Mouse (Mus musculus): ENCODE results near the gene Yif1a. TPM values are rescaled to one million over a fixed set of nuclear protein-coding genes. Genes with fewer than 3 reads are reported as not detected.

Gene Yif1a
- total RNA-seq (2015; ENCODE audit: low replicate concordance): 6.3 and 7.1 TPM in 2 replicates
- 1.9 and 2.5 TPM in 2 replicates for total RNA-seq (2017; ENCODE audit: low replicate concordance)

DNA sequence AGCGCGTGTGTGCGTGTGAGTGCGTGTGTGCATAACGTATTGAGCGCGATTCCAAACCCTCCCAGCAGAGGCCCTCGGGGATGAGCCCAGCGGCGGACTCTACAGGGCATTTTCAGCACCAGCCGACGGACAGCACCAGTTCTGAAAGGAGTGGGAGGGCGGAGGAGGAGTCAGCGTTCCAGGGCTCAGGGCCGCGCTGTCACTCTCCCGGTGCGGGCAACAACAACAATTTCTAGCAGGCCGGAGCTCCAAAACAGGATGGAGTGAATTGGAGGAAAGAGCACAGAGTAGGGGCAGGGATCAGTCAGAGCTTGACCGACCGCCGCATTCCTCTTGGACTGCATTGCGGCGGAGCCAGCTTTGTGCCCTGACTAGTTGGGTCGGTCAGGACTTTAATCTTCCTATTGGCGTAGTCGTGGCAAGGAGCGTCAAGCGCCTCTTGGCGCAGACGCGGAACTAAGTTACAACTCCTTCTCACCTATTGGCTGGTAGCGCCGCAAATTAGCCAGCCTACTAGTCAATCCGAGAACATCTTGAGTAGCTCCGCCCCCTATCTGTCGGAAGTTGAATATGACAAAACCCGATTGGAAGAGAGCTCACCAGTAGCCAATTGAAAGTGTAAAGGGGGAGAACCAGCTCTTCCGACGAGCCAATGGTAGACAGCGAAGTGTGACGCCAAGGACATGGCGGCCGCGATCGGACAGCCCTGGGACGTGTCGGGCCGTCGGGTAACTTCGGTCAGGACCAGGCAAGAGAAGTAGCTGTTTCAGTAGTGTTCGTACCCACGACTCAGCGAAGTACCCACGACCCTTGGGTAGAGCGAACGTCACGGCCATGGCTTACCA lies at the start of gene Yif1a:
Gene Yif1a, plus strand, starts transcription at position 655 of the 845 bp plus-strand sequence.
- peak; percentile 88 for ATAC-seq (replicated peaks; ENCODE audit: low FRiP score, poor library complexity, severe bottlenecking)

DNA sequence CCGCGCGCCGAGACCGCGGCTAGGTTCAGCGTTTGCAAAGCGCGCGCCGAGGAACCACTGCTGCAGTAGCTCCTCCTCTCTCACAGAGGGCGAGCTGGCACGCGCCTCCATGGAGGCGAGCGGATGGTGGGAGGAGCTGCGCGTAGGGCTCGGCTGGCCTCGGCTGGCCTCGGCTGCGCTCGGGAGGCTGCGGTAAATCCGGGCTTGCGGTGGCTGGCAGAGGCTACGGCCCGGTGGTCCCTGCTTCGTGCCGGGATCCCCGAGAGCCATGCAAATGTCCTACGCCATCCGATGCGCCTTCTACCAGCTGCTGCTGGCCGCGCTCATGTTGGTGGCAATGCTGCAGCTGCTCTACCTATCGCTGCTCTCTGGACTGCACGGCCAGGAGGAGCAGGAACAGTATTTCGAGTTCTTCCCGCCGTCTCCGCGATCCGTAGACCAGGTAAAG lies 49.6 kb upstream of the Yif1a start, which contains the start of the genes B4gat1 and AC124502.3:
Gene B4gat1, plus strand, starts transcription at position 118 of the 448 bp plus-strand sequence.
Gene AC124502.3, plus strand, starts transcription at position 183 of the 448 bp plus-strand sequence.
- ATAC-seq (replicated peaks; ENCODE audit: low FRiP score, poor library complexity, severe bottlenecking): peak; percentile 81

DNA sequence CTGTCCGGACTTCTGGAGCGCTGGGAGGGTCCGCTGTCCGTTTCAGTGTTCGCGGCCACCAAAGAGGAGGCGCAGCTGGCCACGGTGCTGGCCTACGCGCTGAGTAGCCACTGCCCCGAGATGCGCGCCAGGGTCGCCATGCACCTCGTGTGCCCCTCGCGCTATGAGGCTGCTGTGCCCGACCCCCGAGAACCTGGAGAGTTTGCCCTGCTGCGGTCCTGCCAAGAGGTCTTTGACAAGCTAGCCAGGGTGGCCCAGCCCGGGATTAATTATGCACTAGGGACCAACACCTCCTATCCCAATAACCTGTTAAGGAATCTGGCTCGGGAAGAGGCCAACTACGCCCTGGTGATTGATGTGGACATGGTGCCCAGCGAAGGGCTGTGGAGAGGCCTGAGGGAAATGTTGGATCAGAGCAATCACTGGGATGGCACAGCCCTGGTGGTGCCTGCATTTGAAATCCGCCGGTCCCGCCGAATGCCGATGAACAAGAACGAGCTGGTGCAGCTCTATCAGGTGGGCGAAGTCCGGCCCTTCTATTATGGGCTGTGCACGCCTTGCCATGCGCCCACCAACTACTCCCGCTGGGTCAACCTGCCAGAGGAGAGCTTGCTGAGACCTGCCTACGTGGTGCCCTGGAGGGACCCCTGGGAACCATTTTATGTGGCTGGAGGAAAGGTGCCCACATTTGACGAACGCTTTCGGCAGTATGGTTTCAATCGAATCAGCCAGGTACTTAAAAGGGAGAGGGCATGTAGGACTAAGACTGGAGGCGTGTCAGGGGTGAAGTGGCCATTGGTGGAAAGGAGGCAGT lies 48.8 kb upstream of the Yif1a start:
- ATAC-seq (replicated peaks; ENCODE audit: low FRiP score, poor library complexity, severe bottlenecking): no peak

DNA sequence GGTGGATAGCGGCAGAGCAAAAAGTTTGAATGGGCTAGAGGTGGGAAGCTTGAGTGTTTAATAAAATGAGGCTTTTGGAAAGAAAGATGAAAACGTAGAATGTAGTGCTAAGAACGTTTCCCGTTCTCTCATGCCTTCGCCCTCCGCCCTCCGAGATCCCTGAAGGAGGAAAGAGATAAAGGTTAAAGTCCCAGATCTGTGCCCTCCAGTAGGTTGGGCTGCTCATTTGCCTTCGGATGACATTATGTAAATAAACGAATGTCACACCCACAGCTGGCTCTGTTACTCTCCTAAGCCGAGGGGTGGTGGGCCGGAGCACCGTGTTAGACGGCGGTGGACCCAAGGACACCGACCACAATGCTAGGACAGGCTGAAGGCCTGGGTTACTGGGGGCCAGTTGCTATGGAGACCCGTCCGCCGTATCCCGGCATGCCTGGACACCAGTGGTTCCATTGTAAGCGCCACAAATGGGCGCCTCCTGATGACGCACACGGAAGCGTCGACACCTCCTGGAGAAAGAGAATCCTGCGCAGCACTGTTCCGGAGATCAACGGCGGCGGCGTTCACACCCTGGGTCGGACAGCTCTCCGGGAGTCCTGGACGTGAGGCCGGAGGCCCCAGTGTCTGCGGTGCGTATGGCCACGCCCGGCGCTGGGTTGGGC lies 47.3 kb upstream of the Yif1a start, which contains the start of gene Brms1:
Gene Brms1, plus strand, starts transcription at position 493 of the 662 bp plus-strand sequence.
- ATAC-seq (replicated peaks; ENCODE audit: low FRiP score, poor library complexity, severe bottlenecking): peak; percentile 85

DNA sequence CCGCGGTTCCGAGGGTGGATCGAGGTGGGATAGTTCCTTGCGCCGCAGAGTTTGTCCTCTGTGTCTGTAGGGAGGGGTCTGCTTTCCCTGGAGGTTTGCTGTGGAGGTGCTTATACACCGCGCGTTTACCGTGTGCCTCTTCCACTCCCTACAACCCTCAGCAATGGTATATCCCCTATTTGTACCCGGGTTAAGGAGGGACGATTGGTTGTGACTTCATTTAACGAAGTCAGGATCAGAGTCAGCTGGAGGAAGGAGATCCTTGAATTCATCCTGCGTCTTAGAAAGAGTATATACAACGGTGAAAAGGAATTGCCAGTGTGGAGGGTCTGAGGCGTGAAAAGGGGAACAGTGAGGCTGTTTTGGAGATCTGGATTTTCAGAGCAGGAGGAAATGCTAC lies 46.8 kb upstream of the Yif1a start:
- ATAC-seq (replicated peaks; ENCODE audit: low FRiP score, poor library complexity, severe bottlenecking): peak; percentile 20

DNA sequence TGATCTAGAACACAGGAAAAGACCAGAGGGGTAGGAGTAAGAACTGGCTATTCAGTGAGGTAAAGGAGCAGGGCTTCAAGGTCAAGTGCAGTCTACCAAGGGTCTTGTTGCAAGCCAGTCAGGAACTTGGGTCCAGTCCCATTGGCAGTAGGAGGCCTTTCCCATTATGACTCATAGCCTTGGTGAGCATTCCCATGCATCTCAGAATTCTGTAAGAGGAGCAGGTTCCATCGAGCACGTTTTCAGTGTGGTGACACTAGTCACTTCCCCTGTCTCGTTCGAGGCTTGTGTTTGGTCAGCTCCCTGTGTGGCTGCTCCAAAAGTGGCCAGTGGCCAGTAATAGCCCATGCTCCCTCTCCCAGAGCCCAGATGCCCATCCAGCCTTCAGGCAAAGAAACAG lies 42.8 kb upstream of the Yif1a start:
- ATAC-seq (replicated peaks; ENCODE audit: low FRiP score, poor library complexity, severe bottlenecking): no peak

DNA sequence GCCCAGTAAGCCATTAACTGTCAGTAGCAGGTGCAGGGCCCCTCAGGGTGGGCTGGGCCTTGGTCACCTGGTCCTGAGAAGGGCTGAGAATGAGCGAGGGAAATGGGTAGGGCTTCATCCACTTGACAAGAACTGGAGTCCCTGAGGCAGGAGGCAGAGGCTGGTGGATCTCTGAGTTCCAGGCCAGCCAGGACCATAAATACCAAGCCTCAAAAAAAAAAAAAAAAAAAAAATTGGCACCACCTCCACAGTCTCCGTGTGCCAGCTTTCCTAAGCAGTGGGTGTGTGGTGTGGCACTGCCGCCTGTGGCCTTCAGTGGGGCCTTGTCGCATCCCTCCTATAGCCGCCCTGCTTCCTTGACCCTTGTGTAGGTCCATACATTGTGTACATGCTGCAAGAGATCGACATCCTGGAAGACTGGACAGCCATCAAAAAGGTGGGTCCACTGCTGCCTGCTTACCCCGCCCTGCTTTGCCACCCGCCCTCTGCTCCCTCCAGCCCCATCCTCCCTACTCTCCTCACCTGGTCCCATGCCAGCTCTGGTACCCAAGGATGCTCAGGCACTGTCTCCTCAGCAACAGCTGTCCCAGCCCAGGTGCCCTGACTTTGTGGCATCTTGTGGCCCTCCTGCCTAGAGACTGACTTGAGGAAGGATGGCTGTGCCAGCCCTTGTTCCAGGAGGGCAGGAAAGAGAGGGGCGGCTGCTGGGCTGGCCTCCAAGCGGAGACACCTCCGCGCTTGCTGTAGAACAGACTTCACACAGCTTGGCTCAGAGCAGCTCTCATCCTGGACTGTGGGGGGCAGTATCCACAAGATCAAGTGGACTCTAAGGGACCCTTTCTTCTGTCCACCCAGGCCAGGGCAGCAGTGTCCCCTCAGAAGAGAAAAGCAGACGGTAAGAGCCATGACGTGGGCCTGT lies 39.9 kb upstream of the Yif1a start:
- no peak for ATAC-seq (replicated peaks; ENCODE audit: low FRiP score, poor library complexity, severe bottlenecking)

DNA sequence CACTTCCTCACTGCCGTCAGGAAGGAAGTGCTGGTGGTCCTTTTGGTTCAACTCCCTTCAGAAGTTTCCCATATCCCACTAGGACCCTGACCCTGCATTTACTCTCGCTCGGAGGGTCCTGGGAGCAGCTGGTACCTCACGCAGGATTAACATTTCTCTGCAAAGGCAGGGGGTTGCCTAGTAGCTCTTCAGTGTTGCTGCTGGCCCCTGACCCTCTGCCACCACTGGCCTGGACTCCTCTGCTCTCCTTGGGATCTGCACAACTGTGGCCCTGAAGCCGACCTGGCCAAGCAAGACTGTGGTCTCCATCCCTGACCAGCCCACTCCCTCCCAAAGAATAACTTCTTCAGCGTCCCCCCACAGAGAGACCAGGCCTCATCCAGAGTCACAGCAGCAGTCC lies 39.0 kb upstream of the Yif1a start:
- no peak for ATAC-seq (replicated peaks; ENCODE audit: low FRiP score, poor library complexity, severe bottlenecking)

DNA sequence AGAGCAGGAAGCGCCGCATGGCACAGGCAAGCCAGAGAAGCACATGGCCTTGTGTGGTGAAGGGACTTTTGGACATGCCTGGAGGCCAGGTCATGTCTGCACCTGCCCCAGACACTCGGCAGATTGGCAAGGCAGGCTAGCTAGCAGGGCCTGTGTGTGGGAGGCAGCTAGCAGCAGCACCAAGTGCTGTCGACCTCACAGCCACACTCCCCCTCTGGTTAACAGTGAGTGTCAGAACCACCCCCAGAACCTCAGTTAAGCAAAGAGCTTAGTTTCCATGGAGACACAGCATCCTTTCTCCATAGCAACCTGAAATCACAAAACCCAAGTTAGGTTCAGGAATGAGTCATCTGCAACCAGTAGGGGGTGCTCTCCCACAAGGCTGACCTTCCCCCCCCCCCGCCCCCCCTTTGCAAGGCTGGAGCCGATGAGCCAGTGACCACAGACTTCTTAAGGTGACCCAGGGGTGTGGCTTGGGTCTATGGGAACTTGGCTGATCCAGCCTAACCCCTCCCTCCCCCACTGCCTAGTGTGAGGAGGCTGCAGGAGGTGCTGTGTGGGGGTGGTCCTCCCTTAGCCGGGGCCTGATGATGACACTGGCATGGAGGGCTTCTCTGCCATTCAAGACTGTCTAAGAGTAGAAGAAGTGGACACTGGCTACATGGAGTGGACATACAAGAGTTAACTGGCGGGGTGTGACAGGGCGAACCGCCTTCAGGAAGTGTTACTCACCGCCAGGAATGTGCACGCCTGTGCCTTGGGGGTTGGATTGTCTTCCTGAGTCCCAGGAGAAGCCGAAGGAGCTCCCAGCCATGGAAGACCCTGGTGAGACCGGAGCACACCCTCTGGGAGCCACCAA lies 38.1 kb upstream of the Yif1a start, which contains the start of gene Rin1:
Gene Rin1, plus strand, starts transcription at position 435 of the 859 bp plus-strand sequence.
- ATAC-seq (replicated peaks; ENCODE audit: low FRiP score, poor library complexity, severe bottlenecking): no peak

DNA sequence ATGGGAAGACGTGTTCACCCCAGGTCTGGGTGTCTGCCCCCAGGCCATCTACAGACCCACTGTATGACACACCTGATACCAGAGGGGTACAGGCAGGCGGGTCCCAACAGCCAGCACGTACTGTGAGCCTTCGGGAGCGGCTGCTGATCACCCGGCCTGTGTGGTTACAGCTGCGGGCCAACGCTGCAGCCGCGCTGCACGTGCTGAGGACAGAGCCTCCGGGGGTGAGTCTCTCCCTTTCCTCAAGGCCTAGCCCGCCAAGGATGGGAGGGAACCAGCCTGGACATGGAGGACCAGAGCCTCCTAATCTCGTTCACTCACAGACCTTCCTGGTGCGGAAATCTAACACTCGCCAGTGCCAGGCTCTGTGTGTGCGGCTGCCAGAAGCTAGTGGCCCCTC lies 37.3 kb upstream of the Yif1a start:
- no peak for ATAC-seq (replicated peaks; ENCODE audit: low FRiP score, poor library complexity, severe bottlenecking)

DNA sequence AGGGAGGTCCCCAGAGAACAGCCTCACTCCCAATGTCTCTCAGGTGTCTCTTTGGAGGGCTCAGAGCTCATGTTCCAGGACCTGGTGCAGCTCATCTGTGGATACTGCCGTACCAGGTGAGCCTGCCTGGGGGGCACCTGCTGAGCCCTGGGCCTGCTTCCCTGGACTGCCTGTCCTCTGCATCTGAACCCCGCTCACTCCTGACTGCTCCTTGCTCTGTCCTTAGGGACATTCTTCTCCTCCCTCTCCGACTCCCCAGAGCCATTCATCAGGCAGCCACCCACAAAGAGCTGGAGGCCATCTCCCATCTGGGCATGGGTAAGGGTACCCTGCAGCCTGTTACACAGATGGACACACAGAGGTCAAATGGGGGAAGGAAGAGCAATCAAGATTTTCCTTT lies 36.8 kb upstream of the Yif1a start:
- ATAC-seq (replicated peaks; ENCODE audit: low FRiP score, poor library complexity, severe bottlenecking): no peak

DNA sequence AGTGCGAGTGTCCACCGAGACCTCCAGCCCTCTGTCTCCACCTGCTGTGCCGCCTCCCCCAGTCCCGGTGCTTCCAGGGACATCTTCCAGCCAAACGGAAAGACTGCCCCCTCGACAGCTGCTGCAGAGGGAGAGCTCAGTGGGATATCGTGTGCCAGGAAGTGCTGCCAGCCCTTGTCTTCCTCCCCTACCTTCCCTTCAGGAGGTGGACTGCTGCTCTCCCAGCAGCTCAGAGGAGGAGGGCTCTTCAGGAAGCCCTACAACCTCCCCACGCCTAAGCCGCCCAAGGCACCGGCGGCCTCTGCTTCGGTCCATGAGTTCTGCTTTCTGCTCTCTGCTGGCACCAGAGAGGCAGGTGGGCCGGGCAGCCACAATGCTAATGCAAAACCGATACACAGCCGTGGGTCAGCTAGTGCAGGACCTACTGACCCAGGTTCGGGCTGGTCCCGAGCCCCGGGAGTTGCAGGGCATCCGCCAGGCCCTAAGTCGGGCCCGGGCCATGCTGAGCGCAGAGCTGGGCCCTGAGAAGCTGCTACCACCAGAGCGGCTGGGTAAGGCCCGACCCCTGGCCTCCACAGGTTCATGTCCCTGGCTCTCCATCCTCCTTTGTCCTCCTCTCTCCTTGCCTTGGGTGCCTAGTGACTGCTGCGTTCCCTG lies 36.0 kb upstream of the Yif1a start:
- no peak for ATAC-seq (replicated peaks; ENCODE audit: low FRiP score, poor library complexity, severe bottlenecking)

DNA sequence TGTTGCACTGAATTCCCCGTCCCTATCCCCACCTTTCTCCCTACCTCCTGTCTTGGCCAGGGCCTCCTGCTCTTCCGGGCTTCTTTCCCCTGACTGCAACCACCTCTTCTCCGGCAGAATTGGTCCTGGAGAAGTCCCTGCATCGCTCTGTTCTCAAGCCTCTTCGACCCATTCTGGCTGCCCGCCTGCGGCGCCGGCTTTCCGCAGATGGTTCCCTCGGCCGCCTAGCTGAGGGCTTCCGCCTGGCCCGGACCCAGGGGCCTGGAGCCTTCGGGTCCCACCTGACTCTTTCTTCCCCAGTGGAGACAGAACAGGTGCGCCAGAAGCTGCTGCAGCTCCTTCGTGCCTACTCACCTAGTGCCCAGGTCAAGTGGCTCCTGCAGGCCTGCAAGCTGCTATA lies 35.5 kb upstream of the Yif1a start:
- no peak for ATAC-seq (replicated peaks; ENCODE audit: low FRiP score, poor library complexity, severe bottlenecking)

DNA sequence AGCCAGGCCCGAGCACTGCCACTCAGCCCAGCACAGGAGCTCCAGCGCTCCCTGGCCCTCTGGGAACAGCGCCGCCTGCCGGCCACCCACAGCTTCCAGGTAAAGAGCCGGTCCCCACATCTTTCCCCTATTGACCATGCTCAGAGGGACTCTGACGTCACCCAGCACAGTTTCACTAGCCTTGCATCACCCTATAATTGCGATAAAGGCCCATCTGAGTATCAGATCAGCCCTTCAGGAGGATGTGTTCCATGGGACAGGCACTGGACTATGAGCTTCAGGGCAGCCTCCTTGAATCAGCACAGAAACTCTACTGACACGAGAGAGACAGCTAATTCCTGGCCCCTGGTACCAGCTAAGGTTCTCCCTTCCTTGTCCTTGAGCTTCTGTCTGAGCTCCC lies 34.4 kb upstream of the Yif1a start:
- 0 out of 2 replicates have a peak, but pooled peaks have one; percentile 57 for ATAC-seq (replicated peaks; ENCODE audit: low FRiP score, poor library complexity, severe bottlenecking)

DNA sequence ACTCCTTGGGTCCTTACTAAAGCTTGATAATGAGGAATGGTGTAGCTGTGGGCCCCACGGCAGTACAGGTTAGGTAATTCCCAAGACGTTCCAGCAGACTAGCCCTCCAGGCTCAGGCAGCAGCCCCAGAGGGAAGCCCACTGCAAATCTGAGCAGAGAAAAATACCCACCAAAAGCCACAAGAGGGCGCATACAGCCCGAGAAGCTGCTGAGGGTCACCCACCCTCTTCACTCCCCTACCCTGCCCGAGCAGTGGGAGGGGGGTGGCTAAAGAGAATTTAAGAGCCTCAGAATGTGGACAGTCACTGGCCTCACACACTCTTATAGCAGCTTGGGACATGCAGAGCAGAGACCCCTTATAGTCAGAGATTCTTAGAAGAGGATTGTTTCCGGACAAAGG lies 32.1 kb upstream of the Yif1a start:
- 0 out of 2 replicates have a peak, but pooled peaks have one; percentile 34 for ATAC-seq (replicated peaks; ENCODE audit: low FRiP score, poor library complexity, severe bottlenecking)

DNA sequence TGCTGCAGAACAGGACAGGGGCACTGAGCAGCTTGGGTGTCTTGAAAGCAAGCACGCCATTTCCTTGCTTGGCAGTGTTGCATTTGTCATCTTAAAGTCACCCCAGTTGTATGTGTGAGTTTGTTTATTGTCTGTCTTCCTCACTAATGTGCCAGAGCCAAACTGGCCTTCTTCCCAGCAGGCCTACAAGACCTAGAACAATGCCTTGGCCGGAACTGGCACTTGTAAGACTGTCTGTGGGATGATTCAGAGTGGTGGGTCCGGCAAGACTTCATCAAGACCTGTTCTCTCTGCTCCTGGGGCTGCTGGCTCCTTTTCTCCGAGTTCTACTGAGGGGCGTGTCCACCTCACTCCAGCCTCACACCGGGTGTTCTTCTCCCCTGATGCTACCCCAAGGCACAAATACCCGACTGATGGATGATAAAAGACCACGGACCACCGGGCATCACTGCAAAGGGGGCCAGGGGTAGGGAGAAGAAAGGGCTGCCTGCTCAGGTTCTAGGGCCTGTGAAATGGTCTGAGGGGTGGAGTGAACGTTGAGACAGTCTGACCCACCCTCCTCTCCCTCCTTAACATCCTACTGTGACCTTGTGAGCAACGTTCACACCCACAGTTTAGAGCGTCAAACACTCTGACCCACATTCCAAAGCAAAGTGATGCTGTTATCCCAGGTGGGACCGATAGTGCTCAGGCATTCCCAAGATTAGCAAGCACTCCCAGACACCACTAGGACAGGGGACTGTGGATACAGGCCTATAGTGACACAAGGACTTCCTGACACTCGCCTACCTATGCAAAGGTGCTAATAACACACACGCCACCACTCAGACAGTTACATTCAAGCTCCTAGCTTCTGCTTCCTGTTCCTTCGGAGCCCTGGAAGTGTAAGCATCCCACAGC lies 30.2 kb upstream of the Yif1a start:
- ATAC-seq (replicated peaks; ENCODE audit: low FRiP score, poor library complexity, severe bottlenecking): no peak

Data from erythroblast, adult 5-6 weeks (primary cell).